Mouse (Mus musculus) frontal cortex, adult (tissue): ENCODE measurements at regions not wholly inside any gene's neighbourhood (a gene's known extent, or its start where the extent isn't known, plus 50 kb on each side); places are given as distances from the start of the nearest gene placed in this dataset.

Source experiments
- ATAC-seq: cut with Nextera tagmentation; 2 replicates; pipeline ENCODE4 v1.9.2; 2017; ENCODE audit warnings: mild to moderate bottlenecking, moderate library complexity, mixed read lengths; ENCODE audit not compliant: low TSS enrichment

- peak; percentile 92 for ATAC-seq
Measured at GRCm38 (mm10) chr3:42286471-42286870, 544.1 kb downstream of the D3Ertd751e start.

GRCm38 (mm10) chr3:42312424-42312823 is 570.0 kb downstream of the D3Ertd751e start:
- ATAC-seq, result no peak

GRCm38 (mm10) chr3:42327708-42328107 is 585.3 kb downstream of the D3Ertd751e start:
- no peak for ATAC-seq

- ATAC-seq, result peak; percentile 81
Measured at GRCm38 (mm10) chr3:42342806-42343205, 600.4 kb downstream of the D3Ertd751e start.

- ATAC-seq, result peak; percentile 97
Measured at GRCm38 (mm10) chr3:42376785-42377184, 634.4 kb downstream of the D3Ertd751e start.

GRCm38 (mm10) chr3:42382151-42382550 is 639.7 kb downstream of the D3Ertd751e start:
- ATAC-seq, result peak; percentile 91

- peak; percentile 90 for ATAC-seq
Measured at GRCm38 (mm10) chr3:42402716-42403115, 660.3 kb downstream of the D3Ertd751e start.

GRCm38 (mm10) chr3:42408958-42409633 is 666.7 kb downstream of the D3Ertd751e start:
- ATAC-seq, result peak; percentile 91

GRCm38 (mm10) chr3:42427363-42427762 is 685.0 kb downstream of the D3Ertd751e start:
- ATAC-seq, result no peak

- no peak for ATAC-seq
Measured at GRCm38 (mm10) chr3:42449575-42449974, 707.2 kb downstream of the D3Ertd751e start.

- no peak for ATAC-seq
Measured at GRCm38 (mm10) chr3:42464353-42464752, 721.9 kb downstream of the D3Ertd751e start.

- no peak for ATAC-seq
Measured at GRCm38 (mm10) chr3:42467125-42467524, 724.7 kb downstream of the D3Ertd751e start.

- no peak for ATAC-seq
Measured at GRCm38 (mm10) chr3:42514922-42515593, 772.6 kb downstream of the D3Ertd751e start.

GRCm38 (mm10) chr3:42516286-42516685 is 773.9 kb downstream of the D3Ertd751e start:
- no peak for ATAC-seq

GRCm38 (mm10) chr3:42531397-42531796 is 789.0 kb downstream of the D3Ertd751e start:
- peak; percentile 80 for ATAC-seq

- peak; percentile 97 for ATAC-seq
Measured at GRCm38 (mm10) chr3:42566731-42567130, 824.3 kb downstream of the D3Ertd751e start.

GRCm38 (mm10) chr3:42570364-42571024 is 828.1 kb downstream of the D3Ertd751e start:
- ATAC-seq, result no peak

- ATAC-seq, result no peak
Measured at GRCm38 (mm10) chr3:42571877-42572459, 829.6 kb downstream of the D3Ertd751e start.

GRCm38 (mm10) chr3:42573155-42573554 is 830.7 kb downstream of the D3Ertd751e start:
- no peak for ATAC-seq

GRCm38 (mm10) chr3:42582311-42582710 is 839.9 kb downstream of the D3Ertd751e start:
- no peak for ATAC-seq

- ATAC-seq, result no peak
Measured at GRCm38 (mm10) chr3:42587296-42587932, 845.0 kb downstream of the D3Ertd751e start.

- ATAC-seq, result peak; percentile 64; the same call in 1 of the 2 replicates
Measured at GRCm38 (mm10) chr3:42589516-42589915, 847.1 kb downstream of the D3Ertd751e start.
